Mouse (Mus musculus) bone marrow macrophage, adult 2 months (primary cell): ENCODE results near the gene Krt19.

Experiments used
- CTCF ChIP-seq: IDR thresholded peaks from 2 replicates; pipeline ENCODE4 v1.5.1; 2012; ENCODE audit warnings: low read depth, mild to moderate bottlenecking, low read length, moderate library complexity
- POLR2A ChIP-seq: IDR thresholded peaks from 2 replicates; pipeline ENCODE4 v1.6.1; 2012; ENCODE audit warnings: mild to moderate bottlenecking, low read depth, low read length, borderline replicate concordance

GRCm38 (mm10) chr11:100147566-100148353 is 705 bp downstream of the Krt19 start:
- TF ChIP-seq CTCF (no peak), POLR2A (no peak)
